Mouse (Mus musculus) erythroid progenitor cell, adult 5-6 weeks (primary cell): Measurements from ENCODE around the gene Dynlt1b. TPM values are rescaled to one million over a fixed set of nuclear protein-coding genes. Genes with fewer than 3 reads are reported as not detected.
"Not testable (repeated sequence)": the region's sequence is repeated elsewhere in the genome, so short reads cannot be mapped to it uniquely, and the experiment has no call there.

Source experiments
- ATAC-seq: replicated peaks from 2 replicates; pipeline ENCODE4 v1.8.0; 2016; ENCODE audit warnings: moderate number of reproducible peaks, mild to moderate bottlenecking, moderate TSS enrichment, inconsistent platforms; ENCODE audit not compliant: poor library complexity, low FRiP score, severe bottlenecking
- total RNA-seq, 2 experiments: library from RNA; stranded (forward) in 1 of 2; stranded (reverse) in 1 of 2; fragments of 150-400 nt in 1 of 2; fragments of 186-747, 209-891 nt in 1 of 2; gene quantifications; 2 replicates each; pipeline versions ENCODE4 v1.2.3 to v1.2.4; 2015 to 2017; ENCODE audit warnings: low replicate concordance in 2 of 2

Gene Dynlt1b
- total RNA-seq, 2 experiments from 2014 or later, result 30.8 to 31.0 TPM

- not testable (repeated sequence) for ATAC-seq
These were observed 24.8 kb downstream of the Dynlt1b start for GRCm38 (mm10) chr17:6454703-6455102.

GRCm38 (mm10) chr17:6455883-6456282 is 26.0 kb downstream of the Dynlt1b start:
- ATAC-seq, result not testable (repeated sequence)

- not testable (repeated sequence) for ATAC-seq
These were observed 26.9 kb downstream of the Dynlt1b start for GRCm38 (mm10) chr17:6456614-6457402.

GRCm38 (mm10) chr17:6461083-6461595 is 31.2 kb downstream of the Dynlt1b start:
- ATAC-seq, result not testable (repeated sequence)

- ATAC-seq, result not testable (repeated sequence)
These were observed 35.8 kb downstream of the Dynlt1b start for GRCm38 (mm10) chr17:6465735-6466134.

DNA sequence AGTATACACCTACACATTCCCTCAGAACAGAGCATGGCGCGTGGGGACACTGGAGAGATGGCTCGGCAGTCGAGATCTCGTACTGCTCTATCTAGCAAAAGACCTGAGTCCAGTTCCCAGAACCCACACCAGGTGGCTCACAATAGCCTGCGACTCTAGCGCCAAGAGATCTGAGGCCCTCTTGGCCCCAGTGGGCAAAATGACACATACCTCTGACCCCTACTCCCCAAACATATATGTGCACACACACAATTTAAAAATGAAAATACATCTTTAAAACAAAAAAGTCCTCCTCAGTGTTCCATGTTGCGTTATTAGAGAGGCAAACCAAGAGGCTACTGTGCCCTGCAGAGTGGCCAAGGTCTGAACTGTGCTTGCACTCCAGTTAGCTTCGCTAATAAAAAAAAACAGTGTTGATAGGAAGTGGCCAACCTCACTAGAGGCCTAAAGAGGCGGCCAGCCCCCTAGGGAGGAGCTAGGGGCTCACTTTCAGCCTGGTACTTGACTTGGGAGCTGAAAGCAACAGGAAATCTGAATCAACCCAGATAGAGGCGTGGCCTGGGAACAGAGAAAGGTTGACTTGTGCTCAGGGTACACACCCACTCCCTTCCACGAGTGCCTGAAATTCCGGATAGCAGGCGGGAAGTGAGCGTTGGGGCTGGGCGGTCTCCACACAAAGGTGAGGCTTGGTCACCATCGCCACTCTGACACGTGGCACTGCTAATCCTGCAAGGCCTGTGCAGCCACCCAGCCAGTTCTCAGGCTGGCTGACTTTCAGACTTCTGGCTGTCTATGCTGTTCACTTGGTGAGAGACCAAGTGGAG is 37.9 kb downstream of the Dynlt1b start:
- ATAC-seq, result not testable (repeated sequence)

GRCm38 (mm10) chr17:6470031-6470430 is 40.1 kb downstream of the Dynlt1b start:
- ATAC-seq, result not testable (repeated sequence)

- ATAC-seq, result not testable (repeated sequence)
These were observed 40.8 kb downstream of the Dynlt1b start for GRCm38 (mm10) chr17:6470671-6471070.

GRCm38 (mm10) chr17:6475270-6475669 is 45.4 kb downstream of the Dynlt1b start:
- ATAC-seq, result not testable (repeated sequence)

DNA sequence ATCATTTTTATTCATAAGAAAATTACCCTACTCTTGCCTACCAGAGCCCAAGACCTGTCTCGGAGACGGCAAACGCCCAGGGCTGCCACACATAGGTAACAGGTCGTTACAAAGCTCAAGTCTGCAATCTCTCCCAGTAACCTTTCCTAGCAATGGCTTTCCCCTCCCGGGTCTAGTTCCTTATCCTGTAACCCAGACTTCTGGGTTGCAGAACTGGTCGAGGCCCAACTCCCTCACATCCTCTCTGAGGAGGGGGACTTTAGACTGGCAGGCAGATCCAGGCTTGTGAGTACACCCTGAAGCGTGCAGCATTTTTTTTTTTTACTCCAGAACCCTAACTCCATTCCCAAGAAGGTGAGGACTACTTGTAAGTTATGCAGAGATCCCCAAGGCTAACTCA is 46.0 kb downstream of the Dynlt1b start:
- not testable (repeated sequence) for ATAC-seq

DNA sequence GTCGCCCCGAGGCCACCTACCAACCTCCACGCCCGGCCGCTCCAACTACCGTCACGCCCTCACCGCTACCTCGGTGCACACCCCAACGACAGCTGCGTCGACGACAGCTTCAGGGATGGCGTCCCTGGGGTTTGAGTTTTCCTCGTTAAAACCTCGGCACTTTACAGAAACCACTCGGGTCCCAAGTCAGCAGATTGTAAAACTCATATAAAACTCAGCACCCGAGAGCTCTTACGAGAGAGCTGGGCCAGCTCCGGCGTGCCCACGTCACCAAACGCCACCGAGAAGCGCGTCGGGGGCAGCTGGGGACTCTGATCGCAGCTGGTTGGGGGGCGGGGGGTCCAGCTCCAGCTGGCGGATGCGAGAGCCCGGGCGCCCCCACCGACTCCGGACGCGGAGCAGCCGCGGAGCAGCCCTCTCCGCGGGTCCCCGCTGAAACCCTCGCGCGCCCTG is 46.6 kb downstream of the Dynlt1b start:
- ATAC-seq, result not testable (repeated sequence)

GRCm38 (mm10) chr17:6477026-6477425 is 47.1 kb downstream of the Dynlt1b start:
- ATAC-seq, result not testable (repeated sequence)

- ATAC-seq, result not testable (repeated sequence)
These were observed 51.1 kb downstream of the Dynlt1b start for GRCm38 (mm10) chr17:6480855-6481589.

DNA sequence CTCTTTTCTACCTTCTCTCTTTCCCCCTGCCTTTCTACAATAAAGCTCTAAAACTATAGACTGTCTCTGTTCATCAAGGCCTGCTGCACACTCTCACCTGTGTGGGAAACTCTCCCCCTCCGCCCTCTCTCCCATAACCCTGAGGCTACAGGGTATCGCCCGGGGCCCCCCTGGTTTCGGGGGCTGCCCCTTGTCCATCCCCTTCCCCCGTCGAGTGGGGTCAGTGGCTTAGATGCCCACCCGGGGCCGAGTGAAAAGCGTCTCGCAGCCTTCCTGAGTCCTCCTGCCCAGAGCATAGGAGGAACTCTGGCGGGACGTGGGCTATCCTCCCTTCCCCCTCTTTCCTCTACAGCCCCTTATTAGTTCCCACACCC is 51.7 kb downstream of the Dynlt1b start:
- ATAC-seq, result not testable (repeated sequence)

DNA sequence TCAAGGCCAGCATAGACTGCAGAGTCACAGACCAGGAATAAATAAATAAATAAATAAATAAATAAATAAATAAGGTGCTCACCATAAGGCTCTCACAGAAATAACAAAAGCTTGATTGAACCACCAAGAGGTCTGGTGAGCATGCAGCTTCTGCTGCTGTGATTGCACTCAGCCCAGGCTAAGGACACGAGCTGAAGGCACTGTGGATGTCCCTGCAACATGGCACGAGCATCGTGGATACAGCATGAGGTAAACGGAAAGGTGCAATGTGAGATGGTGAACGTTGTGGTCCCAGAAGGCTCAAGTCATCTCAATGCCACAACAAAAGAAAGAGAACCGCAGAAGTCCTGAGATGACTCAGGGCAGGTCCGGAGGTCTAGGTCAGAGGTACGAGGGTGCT is 52.3 kb downstream of the Dynlt1b start:
- ATAC-seq, result not testable (repeated sequence)

Other genes starting within 250 kb of the Dynlt1b start
- 0.42 and 1.8 TPM in 2 replicates for gene Tmem181a, start 173.3 kb upstream of the Dynlt1b start, total RNA-seq (2015; ENCODE audit: low replicate concordance)
- gene Tmem181a, start 173.3 kb upstream of the Dynlt1b start, total RNA-seq (2017; ENCODE audit: low replicate concordance), result 0.13 and 0.91 TPM in 2 replicates
- 10.1 and 24.5 TPM in 2 replicates for gene Dynlt1a, start 112.6 kb upstream of the Dynlt1b start, total RNA-seq (2015; ENCODE audit: low replicate concordance)
- 10.3 and 12.6 TPM in 2 replicates for gene Dynlt1a, start 112.6 kb upstream of the Dynlt1b start, total RNA-seq (2017; ENCODE audit: low replicate concordance)
- 2.5 TPM in 1 of 2 replicates, not detected in the other for gene Dynlt1c, start 171.6 kb downstream of the Dynlt1b start, total RNA-seq (2015; ENCODE audit: low replicate concordance)
- gene Dynlt1c, start 171.6 kb downstream of the Dynlt1b start, total RNA-seq (2017; ENCODE audit: low replicate concordance), result 16.6 TPM in 2 replicates
- 40.4 and 58.7 TPM in 2 replicates for gene Dynlt1f, start 225.8 kb downstream of the Dynlt1b start, total RNA-seq (2015; ENCODE audit: low replicate concordance)
- 20.1 and 22.1 TPM in 2 replicates for gene Dynlt1f, start 225.8 kb downstream of the Dynlt1b start, total RNA-seq (2017; ENCODE audit: low replicate concordance)
- 3.2 TPM in 1 of 2 replicates, not detected in the other for gene Sytl3, start 229.0 kb downstream of the Dynlt1b start, total RNA-seq (2015; ENCODE audit: low replicate concordance)
- gene Sytl3, start 229.0 kb downstream of the Dynlt1b start, total RNA-seq (2017; ENCODE audit: low replicate concordance), result 0.61 and 1.9 TPM in 2 replicates